Mouse (Mus musculus) forebrain, embryonic 15.5 days (tissue): Measurements from ENCODE around the gene Chst8. TPM values are rescaled to one million over a fixed set of nuclear protein-coding genes. Genes with fewer than 3 reads are reported as not detected.
A peak's percentile ranks its signal among the peaks of the same experiment; 100 is the strongest.

Source experiments
- ATAC-seq: fragments of 200-750 bp; cut with Nextera tagmentation; replicated peaks from 2 replicates; pipeline ENCODE4 v1.8.0; 2017; ENCODE audit warnings: mild to moderate bottlenecking, moderate TSS enrichment, moderate library complexity
- H3K27ac ChIP-seq: fragments of 300-500 bp; sonication (generic); replicated peaks from 2 replicates; pipeline ENCODE4 v1.5.1; 2015; ENCODE audit warnings: mild to moderate bottlenecking, inconsistent platforms
- H3K27me3 ChIP-seq: fragments of 300-500 bp; sonication (generic); 2 replicates; pipeline ENCODE4 v1.6.1; 2015; ENCODE audit warnings: inconsistent platforms
- H3K36me3 ChIP-seq: fragments of 300-500 bp; sonication (generic); 2 replicates; pipeline ENCODE4 v1.6.1; 2015; ENCODE audit warnings: mild to moderate bottlenecking, inconsistent platforms
- H3K4me1 ChIP-seq: fragments of 300-500 bp; sonication (generic); 2 replicates; pipeline ENCODE4 v1.6.1; 2015; ENCODE audit warnings: inconsistent platforms
- H3K4me2 ChIP-seq: fragments of 300-500 bp; sonication (generic); replicated peaks from 2 replicates; pipeline ENCODE4 v1.6.1; 2015; ENCODE audit warnings: mild to moderate bottlenecking, inconsistent platforms
- H3K4me3 ChIP-seq: fragments of 300-500 bp; sonication (generic); 2 replicates; pipeline ENCODE4 v1.5.1; 2015; ENCODE audit warnings: mild to moderate bottlenecking, inconsistent platforms
- H3K9ac ChIP-seq: fragments of 300-500 bp; sonication (generic); replicated peaks from 2 replicates; pipeline ENCODE4 v1.6.1; 2015; ENCODE audit warnings: mild to moderate bottlenecking, inconsistent platforms
- H3K9me3 ChIP-seq: fragments of 300-500 bp; sonication (generic); 2 replicates; pipeline ENCODE4 v1.6.1; 2016; ENCODE audit warnings: inconsistent platforms
- WGBS: fragments of 180-500 bp; shearing (Covaris S2); methylation state at CpG from one replicate; pipeline ENCODE4 v1.1.7; 2015; ENCODE audit warnings: mixed read lengths; 5-methylcytosine and 5-hydroxymethylcytosine counted together
- polyA plus RNA-seq: library from polyadenylated mRNA; unstranded; fragments of >200 nt; fragmentation: Nextera tagmentation; extraction: Ambion mirVana; gene quantifications from 2 replicates; pipeline ENCODE4 v1.2.1, GENCODE M21; 2015

Gene Chst8
- polyA plus RNA-seq, 1 experiment from 2014 or later, result 9.6 TPM

DNA sequence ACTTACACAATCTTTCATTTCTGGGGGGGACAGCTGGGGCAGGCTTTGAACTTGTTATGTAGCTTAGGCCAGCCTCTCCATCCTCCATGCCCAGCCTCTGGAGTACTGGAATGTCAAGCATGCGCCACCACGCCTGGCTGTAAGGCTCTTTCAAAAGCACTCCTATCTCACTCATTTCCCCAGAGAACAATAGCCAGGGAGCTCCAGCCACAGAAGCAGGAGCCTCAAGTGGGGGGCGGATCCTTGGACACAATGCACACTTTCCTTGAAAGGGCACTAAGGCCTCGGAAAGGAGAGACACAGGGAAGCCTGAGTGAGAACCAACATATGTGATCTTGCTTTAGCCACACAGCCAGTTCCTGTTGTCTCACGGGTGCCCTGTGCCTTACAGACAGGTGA is 90.9 kb downstream of the Chst8 start:
- H3K4me3 ChIP-seq, result no peak overlapping the region
- H3K27me3 ChIP-seq, result no peaks in the 10 kb centered on the region
- H3K4me2 ChIP-seq, result no peak overlapping the region
- no peak overlapping the region for H3K27ac ChIP-seq
- no peaks in the 10 kb centered on the region for H3K36me3 ChIP-seq
- no peak for ATAC-seq
- WGBS, result 5% methylated on average over 5 of the region's 5 CpGs
- no peak overlapping the region for H3K9ac ChIP-seq
- peaks cover 22% of the 10 kb centered on the region for H3K4me1 ChIP-seq
- H3K9me3 ChIP-seq, result no peaks in the 10 kb centered on the region

DNA sequence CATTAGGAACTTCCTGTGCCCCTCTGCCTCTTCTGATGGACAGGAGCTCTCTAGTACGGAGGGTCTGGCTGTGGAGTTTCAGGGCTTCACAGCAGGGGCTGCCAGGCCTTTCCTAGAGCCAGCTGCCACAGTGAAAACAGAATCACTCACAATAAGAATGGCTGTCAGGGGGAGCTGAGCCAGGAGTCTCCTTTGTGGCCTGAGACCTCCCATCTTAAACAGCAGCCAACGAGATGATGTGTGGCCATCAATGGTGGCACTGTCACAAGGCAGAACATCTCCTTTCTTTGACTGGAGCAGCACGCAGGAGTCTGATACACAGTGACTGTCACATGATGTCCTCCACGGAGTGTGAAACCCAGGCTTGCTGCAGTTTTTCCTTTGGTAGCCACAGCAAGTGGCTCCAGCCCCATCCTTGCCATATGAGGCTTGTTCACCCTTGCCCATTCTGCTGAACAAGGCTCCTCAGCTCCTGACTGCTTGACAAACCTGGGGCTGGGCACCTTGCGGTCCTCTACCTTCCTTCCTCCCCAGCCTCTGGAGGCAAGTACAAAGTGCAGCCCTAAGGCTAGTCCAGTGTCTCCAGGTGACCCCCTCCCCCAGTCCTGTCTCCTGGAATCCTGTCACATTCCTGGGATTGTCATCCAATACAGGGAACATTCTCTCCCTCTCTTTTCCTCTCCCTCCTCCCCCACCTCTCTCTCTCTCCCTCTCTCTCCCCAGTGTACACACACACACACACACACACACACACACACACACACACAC is 91.4 kb downstream of the Chst8 start:
- Histone ChIP-seq H3K27ac (no peak overlapping the region), H3K4me3 (no peak overlapping the region), H3K9me3 (no peaks in the 10 kb centered on the region), H3K9ac (0 out of 2 replicates have a peak overlapping the region, but pooled peaks have one; percentile 5), H3K4me2 (no peak overlapping the region), H3K27me3 (no peaks in the 10 kb centered on the region), H3K36me3 (no peaks in the 10 kb centered on the region), H3K4me1 (peaks cover 22% of the 10 kb centered on the region)
- no peak for ATAC-seq
- 30% methylated on average over 5 of the region's 5 CpGs for WGBS

DNA sequence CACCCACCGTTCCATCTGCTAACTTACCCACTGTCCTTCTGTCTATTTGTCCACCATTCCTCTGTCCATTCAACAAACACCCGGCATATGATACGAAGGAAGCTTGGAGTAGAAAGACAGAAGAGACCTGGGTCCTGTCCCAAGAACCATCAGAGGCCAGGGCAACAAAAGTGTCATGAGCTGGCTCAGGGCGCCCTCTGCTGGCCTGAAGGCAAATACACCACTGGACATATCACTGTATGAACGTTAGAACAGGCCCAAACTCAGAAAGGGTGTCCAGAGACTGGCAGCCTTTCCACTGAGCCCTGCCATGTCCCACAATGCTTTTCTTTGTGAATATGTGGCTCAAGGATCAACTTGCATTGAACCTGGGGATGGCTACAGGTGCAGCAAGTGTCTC is 92.9 kb downstream of the Chst8 start:
- Histone ChIP-seq H3K9me3 (no peaks in the 10 kb centered on the region), H3K9ac (no peak overlapping the region), H3K4me1 (peaks cover 23% of the 10 kb centered on the region), H3K36me3 (no peaks in the 10 kb centered on the region), H3K4me3 (no peak overlapping the region), H3K27ac (no peak overlapping the region), H3K4me2 (no peak overlapping the region), H3K27me3 (no peaks in the 10 kb centered on the region)
- WGBS, result 40% methylated on average over 5 of the region's 5 CpGs
- ATAC-seq, result no peak

DNA sequence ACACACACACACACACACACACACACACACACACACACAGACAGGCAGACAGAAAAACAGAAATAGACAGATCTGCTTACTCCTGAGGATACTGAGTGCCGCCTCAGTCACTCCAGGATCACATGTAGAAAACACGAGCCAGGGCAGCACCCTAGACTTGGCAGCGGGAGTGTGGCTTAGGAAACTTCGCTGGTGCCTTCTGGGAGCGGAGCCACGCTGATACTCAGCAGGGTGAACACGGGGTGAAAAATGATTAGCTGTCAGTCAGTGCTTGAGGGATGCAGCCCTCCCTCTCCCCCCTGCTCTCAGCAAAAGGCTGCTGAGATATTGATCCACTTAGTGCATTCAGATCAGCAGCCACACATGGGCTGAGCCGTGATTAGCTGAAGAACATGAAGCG is 93.9 kb downstream of the Chst8 start:
- H3K27ac ChIP-seq, result no peak overlapping the region
- 48% methylated on average over 9 of the region's 9 CpGs for WGBS
- no peak overlapping the region for H3K4me2 ChIP-seq
- no peak overlapping the region for H3K9ac ChIP-seq
- no peaks in the 10 kb centered on the region for H3K27me3 ChIP-seq
- peaks cover 24% of the 10 kb centered on the region for H3K4me1 ChIP-seq
- no peaks in the 10 kb centered on the region for H3K9me3 ChIP-seq
- H3K4me3 ChIP-seq, result no peak overlapping the region
- H3K36me3 ChIP-seq, result no peaks in the 10 kb centered on the region
- ATAC-seq, result 0 out of 2 replicates have a peak, but pooled peaks have one; percentile 27

DNA sequence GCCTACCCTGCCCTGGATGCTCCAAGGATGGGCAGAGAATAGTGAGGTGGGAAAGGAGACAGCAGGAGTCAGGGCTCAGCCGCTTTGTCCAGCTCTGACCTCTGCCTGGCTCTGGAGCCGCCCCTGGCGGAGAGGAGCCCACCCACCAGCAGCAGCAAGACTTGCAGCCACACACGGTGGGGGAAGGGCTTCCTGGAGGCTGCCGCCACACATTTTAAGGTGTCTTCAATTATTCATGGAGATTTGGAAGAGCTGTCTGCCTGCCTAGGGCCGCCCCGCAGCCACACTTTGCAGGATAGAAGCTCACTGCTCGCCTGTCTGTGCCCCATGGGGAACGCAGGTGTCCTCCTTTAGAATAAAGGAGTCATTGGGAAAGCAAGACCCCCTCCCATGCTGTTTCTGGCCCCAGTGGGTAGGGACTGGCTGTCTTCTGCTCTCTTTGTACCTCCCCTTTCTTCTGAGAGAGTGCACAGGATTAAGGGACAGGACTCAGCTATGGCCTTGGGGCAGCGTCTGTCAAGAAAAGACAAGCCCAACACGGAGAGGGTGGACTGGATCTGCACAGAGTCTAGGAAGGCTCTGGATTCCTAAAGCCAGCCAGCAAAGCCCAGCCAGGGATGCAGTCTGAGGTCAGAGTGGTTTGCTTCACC is 95.2 kb downstream of the Chst8 start:
- H3K4me2 ChIP-seq, result no peak overlapping the region
- no peaks in the 10 kb centered on the region for H3K27me3 ChIP-seq
- no peak overlapping the region for H3K4me3 ChIP-seq
- WGBS, result 7% methylated on average over 11 of the region's 11 CpGs
- no peak overlapping the region for H3K27ac ChIP-seq
- no peaks in the 10 kb centered on the region for H3K36me3 ChIP-seq
- peaks cover 18% of the 10 kb centered on the region for H3K4me1 ChIP-seq
- no peaks in the 10 kb centered on the region for H3K9me3 ChIP-seq
- H3K9ac ChIP-seq, result no peak overlapping the region
- ATAC-seq, result no peak

DNA sequence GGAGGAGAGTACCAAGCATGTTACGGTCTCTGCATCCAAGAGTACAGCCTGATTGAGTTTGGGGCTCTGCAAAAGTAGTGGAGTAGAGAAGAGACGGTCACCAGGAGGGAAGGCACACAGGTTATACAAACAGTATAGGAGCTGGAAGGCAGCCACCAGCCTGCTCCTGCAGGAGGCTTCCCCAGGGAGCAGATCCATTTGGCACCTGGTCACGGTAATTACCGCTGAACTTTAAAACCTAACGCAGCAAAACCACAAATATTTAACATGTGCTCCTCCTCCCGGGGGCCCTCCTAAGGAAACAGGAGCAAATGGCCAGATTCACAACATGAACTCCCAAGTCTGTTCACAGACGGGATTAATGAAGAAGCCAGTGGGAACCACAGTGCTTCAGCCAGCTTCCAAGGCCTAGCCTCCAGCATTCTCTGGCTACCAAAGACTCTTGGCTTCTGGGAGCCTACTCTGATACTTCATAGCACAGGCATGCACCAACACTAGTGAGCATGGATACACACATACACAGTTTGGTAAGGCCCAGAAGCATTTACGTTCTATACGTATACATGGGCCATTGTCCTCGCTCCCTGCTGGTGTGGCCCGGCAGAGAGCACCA is 97.6 kb downstream of the Chst8 start:
- Histone ChIP-seq H3K36me3 (no peaks in the 10 kb centered on the region), H3K9ac (no peak overlapping the region), H3K4me3 (no peak overlapping the region), H3K27me3 (no peaks in the 10 kb centered on the region), H3K9me3 (no peaks in the 10 kb centered on the region), H3K4me1 (peaks cover 13% of the 10 kb centered on the region), H3K4me2 (no peak overlapping the region), H3K27ac (no peak overlapping the region)
- 60% methylated on average over 11 of the region's 11 CpGs for WGBS
- ATAC-seq, result no peak

DNA sequence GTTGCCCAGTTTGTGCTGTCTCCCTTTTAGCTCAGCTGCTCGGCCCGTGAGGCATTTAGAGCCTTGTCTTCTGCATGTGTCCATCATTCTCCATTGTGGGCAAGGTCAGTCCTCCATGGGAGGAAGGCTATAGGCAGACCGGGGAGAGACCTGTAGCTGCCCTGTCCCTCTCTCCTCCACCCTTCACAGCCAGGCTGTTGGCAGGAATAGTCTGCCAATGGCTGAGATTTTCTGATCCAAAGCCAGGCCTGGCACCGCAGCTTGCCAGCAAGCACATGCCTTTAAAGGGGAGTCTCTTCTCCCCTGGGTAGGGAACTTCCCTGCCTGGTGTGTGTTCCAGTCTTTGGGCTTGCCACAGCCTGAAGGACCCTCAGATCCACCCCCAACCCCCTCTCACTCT is 103.4 kb downstream of the Chst8 start:
- Histone ChIP-seq H3K4me3 (no peak overlapping the region), H3K36me3 (no peaks in the 10 kb centered on the region), H3K27me3 (no peaks in the 10 kb centered on the region), H3K9me3 (no peaks in the 10 kb centered on the region), H3K4me1 (peaks cover 11% of the 10 kb centered on the region), H3K4me2 (no peak overlapping the region), H3K9ac (no peak overlapping the region), H3K27ac (no peak overlapping the region)
- WGBS, result 49% methylated on average over 4 of the region's 4 CpGs
- ATAC-seq, result no peak; the same call in 1 of the 2 replicates

DNA sequence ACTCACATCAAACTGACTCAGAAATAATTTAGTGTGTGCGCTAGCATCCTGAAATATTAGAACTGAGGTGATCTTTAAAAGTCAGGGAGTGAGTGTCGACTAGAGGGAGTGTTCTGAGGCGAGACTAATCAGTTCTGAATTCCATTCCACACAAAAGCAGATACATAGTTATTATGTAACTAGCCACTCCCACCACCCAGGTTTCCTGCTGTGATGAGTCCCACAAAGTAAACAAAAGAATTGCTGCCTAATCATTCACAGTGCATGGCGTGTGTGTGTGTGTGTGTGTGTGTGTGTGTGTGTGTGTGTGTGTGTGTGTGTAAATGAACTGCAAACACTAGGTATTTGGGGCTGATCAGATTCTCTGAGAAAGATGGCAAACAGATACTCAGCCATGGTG is 108.1 kb downstream of the Chst8 start:
- no peaks in the 10 kb centered on the region for H3K27me3 ChIP-seq
- no peak overlapping the region for H3K27ac ChIP-seq
- H3K4me3 ChIP-seq, result no peak overlapping the region
- ATAC-seq, result no peak
- no peak overlapping the region for H3K9ac ChIP-seq
- no peaks in the 10 kb centered on the region for H3K9me3 ChIP-seq
- no peak overlapping the region for H3K4me2 ChIP-seq
- peaks cover 10% of the 10 kb centered on the region for H3K4me1 ChIP-seq
- H3K36me3 ChIP-seq, result no peaks in the 10 kb centered on the region
- 21% methylated on average over 4 of the region's 4 CpGs for whole genome bisulfite sequencing

DNA sequence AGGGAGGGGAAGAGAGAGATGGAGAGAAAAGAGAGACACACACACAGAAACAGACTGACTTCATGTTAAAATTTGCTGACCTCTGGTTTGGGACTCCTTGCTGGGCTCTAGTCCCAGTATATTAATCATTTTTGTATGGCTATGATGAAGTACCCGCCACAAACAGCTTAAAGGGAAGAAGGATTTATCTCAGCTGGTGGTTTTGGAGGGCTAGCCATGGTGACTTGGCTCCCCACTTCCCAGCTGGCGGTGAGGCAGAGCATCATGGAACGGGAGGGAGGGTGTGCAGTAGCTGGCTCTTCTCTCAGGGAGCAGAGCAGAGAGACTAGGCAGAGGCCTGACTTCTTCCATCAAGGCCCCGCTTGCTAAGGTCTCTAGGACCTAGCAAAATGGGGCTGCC is 109.1 kb downstream of the Chst8 start:
- Histone ChIP-seq H3K27me3 (no peaks in the 10 kb centered on the region), H3K9ac (no peak overlapping the region), H3K36me3 (no peaks in the 10 kb centered on the region), H3K4me1 (peaks cover 5% of the 10 kb centered on the region), H3K27ac (no peak overlapping the region), H3K4me3 (no peak overlapping the region), H3K4me2 (no peak overlapping the region), H3K9me3 (no peaks in the 10 kb centered on the region)
- WGBS, result 48% methylated on average over 4 of the region's 4 CpGs
- no peak for ATAC-seq

DNA sequence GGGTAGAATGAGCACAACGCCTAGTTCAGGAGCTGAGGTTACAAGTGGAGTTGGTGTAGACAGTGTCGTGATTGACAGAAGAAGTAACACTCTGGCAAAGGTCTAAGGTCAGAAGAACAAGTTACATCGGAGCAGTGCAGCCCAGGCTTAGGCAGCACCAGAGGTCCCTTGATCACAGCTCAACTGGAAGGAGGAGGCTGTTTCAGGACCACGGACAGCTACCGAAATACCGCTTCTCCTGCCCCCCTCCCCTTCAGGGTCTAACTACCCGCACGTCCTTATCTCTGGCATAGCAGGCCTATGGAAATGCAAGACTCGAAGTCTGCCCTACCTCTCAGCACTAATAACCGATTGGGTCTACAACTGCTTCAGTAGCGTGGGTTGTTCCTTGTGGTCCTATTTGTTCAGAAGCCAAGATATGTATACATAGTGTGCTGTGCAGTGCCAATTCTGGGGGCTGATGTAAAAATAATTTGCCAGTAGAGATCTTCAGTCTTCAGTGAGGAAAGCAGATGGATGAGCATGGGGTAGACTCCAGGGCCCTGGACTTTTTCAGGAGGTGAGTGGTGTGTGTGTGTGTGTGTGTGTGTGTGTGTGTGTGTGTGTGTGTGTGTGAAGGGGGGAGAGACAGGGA is 109.7 kb downstream of the Chst8 start:
- no peak overlapping the region for H3K4me2 ChIP-seq
- no peak for ATAC-seq
- H3K4me1 ChIP-seq, result peaks cover 5% of the 10 kb centered on the region
- H3K27ac ChIP-seq, result no peak overlapping the region
- H3K4me3 ChIP-seq, result no peak overlapping the region
- H3K36me3 ChIP-seq, result no peaks in the 10 kb centered on the region
- no peak overlapping the region for H3K9ac ChIP-seq
- H3K9me3 ChIP-seq, result no peaks in the 10 kb centered on the region
- no peaks in the 10 kb centered on the region for H3K27me3 ChIP-seq
- WGBS, result 24% methylated on average over 11 of the region's 11 CpGs

DNA sequence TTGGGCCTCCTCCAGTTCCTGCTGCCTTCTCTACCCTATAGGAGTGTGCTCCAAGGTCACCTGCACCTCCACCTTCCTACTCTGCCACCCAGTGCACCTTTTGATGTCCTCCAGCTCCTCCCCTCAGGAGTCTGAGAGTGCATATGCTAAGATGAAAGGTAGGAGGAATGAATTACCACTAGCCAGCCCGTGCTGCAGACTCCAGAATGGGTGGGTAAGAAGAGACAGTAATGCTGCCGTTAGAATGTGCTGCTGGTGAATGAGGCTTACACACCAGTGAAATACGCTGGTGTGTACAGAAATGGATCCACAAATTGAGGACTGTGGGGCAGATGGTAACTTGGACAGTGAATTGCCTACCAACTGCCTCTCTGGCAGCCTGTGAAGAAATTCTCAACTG is 112.6 kb downstream of the Chst8 start:
- H3K9ac ChIP-seq, result no peak overlapping the region
- 73% methylated on average over 3 of the region's 3 CpGs for WGBS
- no peak for ATAC-seq

DNA sequence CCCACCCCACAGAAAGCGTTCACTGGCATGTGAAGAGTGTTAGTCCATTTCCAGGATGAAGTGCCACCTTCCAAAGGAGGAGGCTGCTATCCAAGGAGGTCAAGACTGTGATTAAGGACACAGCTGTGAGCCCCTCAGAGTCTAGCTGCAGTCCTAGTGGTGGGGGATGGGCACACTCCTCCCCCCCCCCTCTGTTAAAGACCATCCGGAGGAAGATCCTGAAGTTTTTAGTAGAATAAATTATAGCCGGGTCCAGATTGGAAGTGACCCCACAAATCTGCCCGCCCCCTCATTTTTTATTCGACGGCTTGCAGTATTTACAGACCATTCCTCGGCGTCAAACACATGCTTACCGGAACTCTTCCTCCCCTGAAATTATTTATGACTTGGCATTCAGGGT is 114.3 kb downstream of the Chst8 start:
- Histone ChIP-seq H3K4me3 (no peak overlapping the region), H3K27ac (no peak overlapping the region), H3K36me3 (no peaks in the 10 kb centered on the region), H3K4me2 (no peak overlapping the region), H3K9me3 (no peaks in the 10 kb centered on the region), H3K27me3 (no peaks in the 10 kb centered on the region), H3K4me1 (peaks cover 9% of the 10 kb centered on the region), H3K9ac (no peak overlapping the region)
- 87% methylated on average over 9 of the region's 9 CpGs for WGBS
- ATAC-seq, result no peak

More for the DNA sequence above, 112.6 kb downstream of the Chst8 start:
- Histone ChIP-seq H3K27ac (no peak overlapping the region), H3K27me3 (no peaks in the 10 kb centered on the region), H3K4me2 (no peak overlapping the region), H3K4me3 (no peak overlapping the region), H3K36me3 (no peaks in the 10 kb centered on the region), H3K4me1 (peaks cover 7% of the 10 kb centered on the region), H3K9me3 (no peaks in the 10 kb centered on the region)
